19 mouse cellular contexts compared by ENCODE assay signal in genomic region chr3:65573516-65573915, GRCm38 (mm10).
"Had no signal": no experiment of that assay in that cellular context is flagged by ENCODE, and none has a peak within 500 bp of the region (broad histone marks: within the 10 kb centered on the region; RNA-seq: fewer than 3 reads in every experiment).

No protein-coding gene starts in this region.

- H3K36me3 ChIP-seq: limb, embryonic 10.5 days; limb, embryonic 13.5 days; liver, embryonic 12.5 days; liver, embryonic 15.5 days; midbrain, embryonic 10.5 days; midbrain, embryonic 13.5 days; neural tube, embryonic 13.5 days had no signal

- H3K9ac ChIP-seq: limb, embryonic 13.5 days; liver, embryonic 12.5 days; liver, embryonic 15.5 days; midbrain, embryonic 13.5 days; neural tube, embryonic 13.5 days had no signal

- H3K4me3 ChIP-seq: layer of hippocampus, adult 2 months; limb, embryonic 10.5 days; limb, embryonic 13.5 days; liver, embryonic 12.5 days; liver, embryonic 15.5 days; megakaryocyte, embryonic 14.5 days; midbrain, embryonic 10.5 days; midbrain, embryonic 13.5 days; myocyte; neural tube, embryonic 13.5 days had no signal

- H3K27me3 ChIP-seq: liver, embryonic 12.5 days; liver, embryonic 15.5 days; midbrain, embryonic 13.5 days; neural tube, embryonic 13.5 days had no signal

- H3K9me3 ChIP-seq: limb, embryonic 10.5 days; limb, embryonic 13.5 days; liver, embryonic 12.5 days; liver, embryonic 15.5 days; midbrain, embryonic 10.5 days; midbrain, embryonic 13.5 days; neural tube, embryonic 13.5 days had no signal

- H3K27ac ChIP-seq: kidney, postnatal 0 days; layer of hippocampus, adult 2 months; limb, embryonic 10.5 days; limb, embryonic 13.5 days; liver, embryonic 12.5 days; liver, embryonic 15.5 days; midbrain, embryonic 10.5 days; midbrain, embryonic 13.5 days; neural tube, embryonic 13.5 days had no signal

- DNase-seq: kidney, adult 2 months; kidney, postnatal 25 days; layer of hippocampus, adult 9-11 months; liver; thymus, adult 18-20 months; thymus, postnatal 14 days had no signal

- H3K4me1 ChIP-seq: limb, embryonic 10.5 days; limb, embryonic 13.5 days; liver, embryonic 12.5 days; liver, embryonic 15.5 days; megakaryocyte, embryonic 14.5 days; midbrain, embryonic 13.5 days; neural tube, embryonic 13.5 days had no signal

- ATAC-seq: intestine, postnatal 0 days; liver, embryonic 12.5 days; midbrain, embryonic 13.5 days; midbrain, embryonic 16.5 days had no signal

- H3K4me2 ChIP-seq: limb, embryonic 13.5 days; liver, embryonic 12.5 days; liver, embryonic 15.5 days; midbrain, embryonic 13.5 days; neural tube, embryonic 13.5 days had no signal
